Mouse (Mus musculus) C2C12 (cell line): ENCODE measurements around the gene Thap4. TPM values are rescaled to one million over a fixed set of nuclear protein-coding genes. Genes with fewer than 3 reads are reported as not detected.

Experiments used
- H3K27me3 ChIP-seq: one replicate; pipeline ENCODE4 v1.6.1; 2011; ENCODE audit not compliant: control insufficient read depth, insufficient read depth, insufficient read length
- H3K36me3 ChIP-seq: one replicate; pipeline ENCODE4 v1.6.1; 2011; ENCODE audit not compliant: control insufficient read depth, insufficient read depth
- H3K4me3 ChIP-seq: one replicate; pipeline ENCODE4 v1.5.1; 2011; ENCODE audit warnings: mild to moderate bottlenecking, control low read depth; ENCODE audit not compliant: poor library complexity, insufficient read depth, severe bottlenecking
- H3K79me2 ChIP-seq: one replicate; pipeline ENCODE4 v1.6.1; 2011; ENCODE audit not compliant: control insufficient read depth, insufficient read depth
- H3K79me3 ChIP-seq: one replicate; pipeline ENCODE4 v1.6.1; 2011; ENCODE audit warnings: low read depth, control low read depth
- H3ac ChIP-seq: one replicate; pipeline ENCODE3; 2011; ENCODE audit warnings: low read depth; ENCODE audit not compliant: control insufficient read depth, insufficient read length
- CEBPB ChIP-seq: IDR thresholded peaks from one replicate; pipeline ENCODE4 v1.6.1; 2011; ENCODE audit warnings: low read depth, mild to moderate bottlenecking, control low read depth, moderate library complexity
- CTCF ChIP-seq: IDR thresholded peaks from one replicate; pipeline ENCODE4 v1.5.1; 2011; ENCODE audit not compliant: control insufficient read depth, insufficient read depth, insufficient read length
- FOSL1 ChIP-seq: IDR thresholded peaks from one replicate; pipeline ENCODE4 v1.8.0; 2011; ENCODE audit warnings: mild to moderate bottlenecking, low read length; ENCODE audit not compliant: poor library complexity, insufficient read depth, severe bottlenecking
- MAX ChIP-seq: IDR thresholded peaks from one replicate; pipeline ENCODE4 v1.6.1; 2011; ENCODE audit warnings: mild to moderate bottlenecking, control low read depth
- MYOD1 ChIP-seq: IDR thresholded peaks from one replicate; pipeline ENCODE4 v1.6.1; 2011; ENCODE audit warnings: low read depth; ENCODE audit not compliant: control insufficient read depth, insufficient read length
- MYOG ChIP-seq: IDR thresholded peaks from one replicate; pipeline ENCODE4 v1.6.1; 2011; ENCODE audit not compliant: control insufficient read depth, insufficient read length; ENCODE audit errors: extremely low read depth
- USF1 ChIP-seq: IDR thresholded peaks from one replicate; pipeline ENCODE4 v1.6.1; 2011; ENCODE audit warnings: low read depth, mild to moderate bottlenecking, control low read depth, moderate library complexity
- polyA plus RNA-seq: library from polyadenylated mRNA; unstranded; fragments of >200 nt; fragmentation: generic; extraction: Trizol; gene quantifications from one replicate; pipeline ENCODE4 v1.2.1, GENCODE M21; 2012; ENCODE audit warnings: missing spikeins

Thap4 gene
- polyA plus RNA-seq, 1 experiment: 65.2 TPM

DNA sequence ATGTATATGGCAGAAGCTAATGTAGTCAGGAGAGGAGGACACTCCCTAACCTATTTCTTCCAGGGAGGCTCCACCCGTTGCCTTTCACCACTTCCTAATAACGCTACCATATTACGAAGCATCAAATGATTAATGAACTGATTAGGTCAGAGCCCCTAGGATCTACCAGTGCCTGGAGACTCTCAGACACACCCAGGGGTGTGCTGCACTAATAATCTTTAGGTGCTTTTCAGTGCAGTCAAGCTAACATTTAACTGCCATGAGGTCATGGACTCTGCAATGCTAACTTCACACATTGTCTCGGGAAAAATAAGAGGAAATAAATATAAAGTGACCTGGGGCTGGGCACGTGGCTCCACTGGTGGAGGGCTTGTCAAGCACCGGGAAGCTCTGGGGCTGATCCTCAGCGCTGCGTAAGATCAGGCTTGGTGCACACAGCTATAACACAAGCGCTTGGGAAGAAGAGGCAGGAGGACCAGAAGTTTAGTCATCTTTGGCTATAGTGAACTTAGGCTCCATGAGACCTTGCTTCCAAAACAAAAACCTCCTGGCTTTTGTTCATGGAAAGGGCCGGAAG is 51.1 kb downstream of the Thap4 start:
- Histone ChIP-seq H3K36me3 (peaks cover 19% of the 10 kb centered on the region), H3K27me3 (no peaks in the 10 kb centered on the region), H3K4me3 (no peak overlapping the region), H3ac (no peak overlapping the region), H3K79me3 (no peaks in the 10 kb centered on the region), H3K79me2 (no peaks in the 10 kb centered on the region)
- TF ChIP-seq MYOG: no peak
- TF ChIP-seq CTCF: no peak
- no peak for TF ChIP-seq MYOD1
- TF ChIP-seq MAX: no peak
- TF ChIP-seq USF1: no peak
- TF ChIP-seq CEBPB: no peak
- no peak for TF ChIP-seq FOSL1

DNA sequence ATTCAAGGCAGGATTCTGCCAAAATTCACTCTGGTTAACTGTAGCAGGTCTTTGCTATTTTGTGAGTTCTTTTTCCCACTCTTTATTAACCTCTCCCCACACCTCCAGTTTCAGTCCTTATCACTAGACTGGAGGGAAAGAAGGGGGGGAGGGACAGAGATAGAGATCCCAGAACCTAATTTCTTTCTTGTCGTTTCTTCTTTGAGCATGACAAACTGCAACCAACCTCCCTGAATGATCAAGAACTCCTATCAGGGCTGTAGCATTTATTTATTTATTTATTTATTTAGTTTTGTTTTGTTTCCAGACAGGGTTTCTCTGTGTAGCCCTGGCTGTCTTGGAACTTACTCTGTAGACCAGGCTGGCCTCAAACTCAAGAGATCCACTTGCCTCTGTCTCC is 52.6 kb downstream of the Thap4 start:
- no peak overlapping the region for H3ac ChIP-seq
- peaks cover 19% of the 10 kb centered on the region for H3K36me3 ChIP-seq
- no peaks in the 10 kb centered on the region for H3K79me3 ChIP-seq
- H3K79me2 ChIP-seq: no peaks in the 10 kb centered on the region
- H3K27me3 ChIP-seq: no peaks in the 10 kb centered on the region
- H3K4me3 ChIP-seq: no peak overlapping the region
- TF ChIP-seq MYOD1: no peak
- no peak for TF ChIP-seq CEBPB
- TF ChIP-seq FOSL1: no peak
- TF ChIP-seq MAX: no peak
- no peak for TF ChIP-seq USF1

DNA sequence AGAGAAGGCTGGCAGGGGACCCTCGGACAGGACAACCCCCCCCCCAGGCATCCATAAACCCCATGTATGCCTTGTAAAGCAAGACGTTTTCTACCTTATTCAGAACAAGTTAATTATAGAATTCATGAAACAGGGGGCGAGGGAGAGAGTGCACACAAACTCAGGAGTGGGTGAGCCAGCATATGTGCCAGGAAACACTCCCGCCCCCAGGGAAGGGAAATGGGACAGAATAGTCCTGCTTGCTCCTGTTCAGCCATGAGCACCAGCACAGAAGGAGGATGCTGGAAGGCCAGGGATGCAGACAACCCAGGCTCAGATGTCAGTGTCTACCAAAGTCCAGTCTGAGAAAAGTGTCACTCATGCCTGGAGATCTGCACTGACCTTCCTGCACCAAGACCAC is 55.5 kb downstream of the Thap4 start:
- no peak for TF ChIP-seq FOSL1
- TF ChIP-seq CEBPB: no peak
- TF ChIP-seq MAX: no peak
- no peak for TF ChIP-seq MYOD1
- TF ChIP-seq CTCF: no peak
- no peak for TF ChIP-seq USF1
- no peak for TF ChIP-seq MYOG
- Histone ChIP-seq H3K79me2 (no peaks in the 10 kb centered on the region), H3K4me3 (no peak overlapping the region), H3K36me3 (peaks cover 23% of the 10 kb centered on the region), H3K27me3 (no peaks in the 10 kb centered on the region), H3ac (no peak overlapping the region), H3K79me3 (no peaks in the 10 kb centered on the region)

DNA sequence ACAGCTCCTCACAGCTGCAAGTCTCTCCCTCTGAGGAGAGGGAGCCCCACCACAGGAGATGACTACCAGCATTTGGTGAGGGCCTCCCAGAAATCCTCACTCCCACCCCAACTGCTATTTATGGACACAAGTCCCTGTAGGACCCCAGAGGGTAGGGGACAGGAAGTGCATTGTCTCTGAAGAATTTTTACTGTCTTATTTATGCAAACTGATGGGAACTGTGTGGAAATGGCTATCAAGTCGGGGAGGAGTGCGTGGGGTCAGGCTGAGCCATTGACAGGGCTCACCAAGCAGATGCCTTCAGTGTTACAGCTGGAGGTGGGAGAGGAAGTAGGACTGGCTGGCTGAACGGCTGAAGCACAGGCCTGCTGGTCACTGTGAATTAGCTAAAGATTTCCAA is 57.3 kb downstream of the Thap4 start:
- H3K79me3 ChIP-seq: no peaks in the 10 kb centered on the region
- TF ChIP-seq MYOD1: no peak
- no peak for TF ChIP-seq USF1
- TF ChIP-seq CTCF: no peak
- no peak for TF ChIP-seq MAX
- no peak for TF ChIP-seq CEBPB
- no peak for TF ChIP-seq MYOG
- TF ChIP-seq FOSL1: no peak
- no peaks in the 10 kb centered on the region for H3K79me2 ChIP-seq
- H3ac ChIP-seq: no peak overlapping the region
- H3K36me3 ChIP-seq: peaks cover 26% of the 10 kb centered on the region
- no peaks in the 10 kb centered on the region for H3K27me3 ChIP-seq
- no peak overlapping the region for H3K4me3 ChIP-seq

DNA sequence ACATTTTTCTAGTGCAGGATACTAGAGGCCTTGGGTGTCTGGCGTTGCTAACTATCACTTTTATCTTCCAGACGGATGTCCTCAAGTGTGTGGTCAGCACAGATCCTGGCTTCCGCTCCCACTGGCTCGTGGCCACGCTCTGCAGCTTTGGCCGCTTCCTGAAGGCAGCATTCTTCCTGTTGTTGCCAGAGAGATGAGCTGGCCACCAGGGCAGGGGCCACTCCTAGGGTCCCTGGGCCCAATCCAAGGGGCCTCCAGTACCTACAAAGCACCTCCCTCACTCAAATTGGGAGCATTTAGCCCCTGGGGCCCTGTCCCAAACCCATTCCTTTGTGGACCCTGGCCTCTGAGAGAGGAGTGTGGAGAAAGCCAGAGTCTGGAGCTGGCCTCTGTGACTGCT is 59.7 kb downstream of the Thap4 start:
- no peak for TF ChIP-seq CEBPB
- no peak for TF ChIP-seq MYOG
- TF ChIP-seq MAX: no peak
- no peak for TF ChIP-seq FOSL1
- TF ChIP-seq CTCF: no peak
- no peak for TF ChIP-seq MYOD1
- no peak for TF ChIP-seq USF1
- Histone ChIP-seq H3K27me3 (no peaks in the 10 kb centered on the region), H3K4me3 (no peak overlapping the region), H3K36me3 (peaks cover 44% of the 10 kb centered on the region), H3ac (no peak overlapping the region), H3K79me2 (peaks cover 18% of the 10 kb centered on the region), H3K79me3 (peaks cover 1% of the 10 kb centered on the region)

DNA sequence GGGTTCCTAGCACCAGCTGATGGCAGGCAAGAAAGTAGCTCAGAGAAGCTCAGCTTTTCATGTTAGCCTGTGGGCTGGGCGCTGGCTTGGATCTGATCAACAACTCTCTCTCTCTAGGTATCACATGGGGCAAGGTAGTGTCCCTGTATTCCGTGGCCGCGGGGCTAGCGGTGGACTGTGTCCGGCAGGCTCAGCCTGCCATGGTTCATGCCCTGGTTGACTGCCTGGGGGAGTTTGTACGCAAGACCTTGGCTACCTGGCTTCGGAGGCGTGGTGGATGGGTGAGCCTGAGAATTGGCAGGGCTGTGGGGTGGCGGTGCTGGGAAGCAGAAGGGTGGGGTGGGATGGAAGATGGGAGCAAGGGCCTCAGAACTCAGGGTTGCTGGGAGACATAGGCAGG is 60.7 kb downstream of the Thap4 start:
- TF ChIP-seq MYOD1: no peak
- no peak for TF ChIP-seq USF1
- TF ChIP-seq MYOG: no peak
- TF ChIP-seq FOSL1: no peak
- no peak for TF ChIP-seq MAX
- no peak for TF ChIP-seq CEBPB
- TF ChIP-seq CTCF: no peak
- H3K27me3 ChIP-seq: no peaks in the 10 kb centered on the region
- H3K79me2 ChIP-seq: peaks cover 25% of the 10 kb centered on the region
- no peak overlapping the region for H3ac ChIP-seq
- H3K4me3 ChIP-seq: no peak overlapping the region
- H3K79me3 ChIP-seq: peaks cover 6% of the 10 kb centered on the region
- peaks cover 53% of the 10 kb centered on the region for H3K36me3 ChIP-seq
